Mouse (Mus musculus) cerebellum, adult (tissue): Measurements from ENCODE around the gene Maml2.

Experiments used
- ATAC-seq: cut with Nextera tagmentation; 2 replicates; pipeline ENCODE4 v1.9.2; 2017; ENCODE audit warnings: mild to moderate bottlenecking, moderate library complexity, mixed read lengths; ENCODE audit not compliant: insufficient number of reproducible peaks, low FRiP score, low TSS enrichment

Gene Maml2

DNA sequence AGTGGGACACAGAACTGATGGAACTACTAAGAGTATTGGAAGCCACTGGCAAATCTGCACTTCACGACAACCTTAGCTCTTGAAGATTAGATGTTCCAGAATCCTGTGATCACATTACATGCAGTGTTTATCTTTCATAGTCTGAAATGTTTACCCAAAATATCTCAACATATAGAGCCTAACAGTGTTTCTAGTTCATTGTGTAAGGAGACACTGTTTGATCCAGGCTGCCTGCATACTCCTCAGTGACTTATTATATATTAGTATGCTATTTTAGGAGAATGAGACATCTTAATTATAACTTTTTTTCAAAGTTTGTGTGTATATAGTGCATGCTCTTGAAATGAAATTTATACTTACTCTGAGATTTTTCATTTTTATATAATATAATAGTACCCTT is 188.2 kb downstream of the Maml2 start:
- no peak for ATAC-seq

DNA sequence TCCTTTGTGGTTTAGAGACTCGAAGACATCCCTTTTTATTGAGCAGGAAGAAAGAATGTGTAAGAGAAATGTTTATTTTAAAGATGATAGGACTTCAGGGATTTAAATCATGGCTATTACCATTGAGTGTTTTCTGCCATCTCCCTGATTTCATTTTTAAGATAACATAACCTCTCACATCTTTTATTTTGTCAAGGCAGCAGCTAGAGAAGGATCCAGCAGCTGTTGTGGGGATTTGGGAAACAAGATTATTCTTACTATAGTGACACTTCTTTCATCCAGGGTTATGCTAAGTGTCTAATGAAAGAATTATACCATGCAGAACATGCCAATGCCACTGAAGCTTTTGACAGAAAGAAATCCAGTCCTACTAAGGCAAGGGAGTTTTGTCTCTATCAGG is 193.3 kb downstream of the Maml2 start:
- no peak for ATAC-seq

DNA sequence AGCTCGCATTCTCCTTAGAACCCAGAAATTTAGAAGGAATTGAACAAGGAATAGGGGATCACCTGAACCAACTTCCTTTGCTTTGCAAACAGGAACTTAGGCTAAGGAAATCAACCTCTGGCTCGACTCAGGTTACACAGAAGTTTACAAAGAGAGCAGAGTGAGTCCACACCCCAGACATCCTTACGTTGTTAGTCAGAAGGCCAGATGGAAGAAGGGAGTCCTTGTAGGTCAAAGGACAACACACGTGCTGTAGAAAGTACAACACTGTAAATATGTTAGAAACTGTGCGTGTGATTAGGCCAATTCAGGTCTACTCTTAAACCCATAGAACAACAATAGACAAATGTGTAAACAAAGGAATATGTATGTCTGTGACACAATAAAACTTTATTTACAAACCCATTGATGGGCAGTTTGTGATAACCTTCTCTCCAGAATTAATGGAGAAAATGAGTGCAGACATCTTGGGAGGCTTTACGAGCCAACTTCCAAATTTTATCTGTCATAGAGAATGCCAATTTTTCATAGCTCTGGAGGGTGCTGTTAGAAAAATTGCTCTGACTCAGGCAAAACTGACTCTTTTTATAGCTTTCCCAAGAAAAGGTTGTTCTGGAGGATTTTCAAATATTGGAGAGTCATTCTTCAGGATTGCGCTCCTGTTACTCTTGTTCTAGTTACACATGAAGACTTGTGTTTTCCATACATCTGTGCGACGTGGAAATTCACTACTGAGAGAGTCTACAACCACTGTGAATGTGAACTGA is 194.3 kb downstream of the Maml2 start:
- ATAC-seq = no peak

DNA sequence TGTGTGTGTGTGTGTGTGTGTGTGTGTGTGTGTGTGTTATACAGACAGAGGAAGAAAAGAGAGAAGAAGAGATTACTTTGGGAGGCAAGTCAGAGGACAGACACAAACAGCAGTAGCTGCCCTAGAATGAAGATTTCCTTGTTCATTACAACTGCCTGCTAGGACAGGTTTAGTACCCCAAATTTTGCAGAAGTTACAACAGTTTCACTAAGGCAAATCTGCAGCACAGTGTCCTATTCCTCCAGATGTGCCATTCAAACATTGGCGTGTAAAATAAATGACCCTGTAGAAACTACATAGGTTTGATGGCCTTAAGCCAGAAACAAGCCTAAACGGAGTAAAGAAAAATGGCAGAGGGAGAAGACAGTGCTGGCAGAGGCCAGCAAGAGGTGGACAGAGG is 195.1 kb downstream of the Maml2 start:
- ATAC-seq = no peak

DNA sequence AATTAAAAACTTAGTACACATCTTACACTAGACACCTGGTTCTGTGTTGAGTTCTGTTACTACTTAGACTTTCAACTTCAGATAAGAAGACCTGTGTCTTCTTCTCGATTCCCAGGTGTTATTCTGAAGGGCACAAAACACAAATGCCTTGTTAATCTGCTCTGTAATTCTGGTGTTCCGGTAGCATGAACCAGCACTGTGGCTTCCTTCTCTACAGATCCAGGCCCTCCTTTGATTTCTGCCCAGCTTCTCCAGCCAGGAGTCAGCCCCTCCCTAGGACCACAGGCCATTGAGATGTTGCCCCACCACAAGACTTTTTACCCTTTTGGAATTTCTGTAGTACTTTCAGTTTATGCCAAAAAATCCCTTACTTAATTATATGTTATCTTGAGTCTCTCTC is 196.0 kb downstream of the Maml2 start:
- no peak for ATAC-seq

DNA sequence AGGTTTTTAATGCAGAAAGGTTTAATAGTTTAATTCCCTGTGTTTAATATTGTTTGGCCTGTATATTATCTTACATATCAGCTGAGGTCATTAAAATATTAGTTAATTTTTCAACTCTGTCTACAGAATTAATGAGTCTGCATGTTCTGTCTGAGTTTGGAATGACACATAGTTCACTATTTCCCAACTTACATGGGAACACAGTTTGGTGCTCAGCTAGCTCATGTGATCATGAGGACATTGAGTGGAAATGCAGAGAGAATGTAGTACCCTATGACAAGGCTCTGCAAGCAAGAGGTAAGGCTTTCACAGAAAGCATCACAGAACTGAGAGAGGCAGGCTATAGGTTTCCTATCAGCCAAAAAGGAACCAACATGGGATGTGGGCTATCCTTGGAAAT is 197.8 kb downstream of the Maml2 start:
- no peak for ATAC-seq

DNA sequence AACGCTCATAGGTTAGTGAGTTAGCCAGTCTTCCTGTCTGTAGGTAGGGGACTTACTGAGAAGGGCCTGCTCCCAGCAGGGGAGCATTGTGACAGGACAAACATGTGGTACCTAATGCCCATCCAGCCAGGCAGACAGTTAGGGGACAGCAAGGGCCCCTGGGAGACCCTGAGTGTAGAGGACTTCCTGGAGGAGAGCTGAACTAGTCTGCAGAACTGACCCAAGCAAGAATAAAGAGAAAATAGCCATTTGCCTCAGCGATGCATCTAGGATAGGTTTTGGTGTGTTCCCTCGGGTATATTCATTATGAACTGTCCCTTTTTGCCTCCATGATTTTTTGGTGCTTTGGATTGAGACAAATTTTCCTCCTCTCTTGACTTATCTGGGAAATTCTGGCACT is 199.3 kb downstream of the Maml2 start:
- ATAC-seq = no peak

DNA sequence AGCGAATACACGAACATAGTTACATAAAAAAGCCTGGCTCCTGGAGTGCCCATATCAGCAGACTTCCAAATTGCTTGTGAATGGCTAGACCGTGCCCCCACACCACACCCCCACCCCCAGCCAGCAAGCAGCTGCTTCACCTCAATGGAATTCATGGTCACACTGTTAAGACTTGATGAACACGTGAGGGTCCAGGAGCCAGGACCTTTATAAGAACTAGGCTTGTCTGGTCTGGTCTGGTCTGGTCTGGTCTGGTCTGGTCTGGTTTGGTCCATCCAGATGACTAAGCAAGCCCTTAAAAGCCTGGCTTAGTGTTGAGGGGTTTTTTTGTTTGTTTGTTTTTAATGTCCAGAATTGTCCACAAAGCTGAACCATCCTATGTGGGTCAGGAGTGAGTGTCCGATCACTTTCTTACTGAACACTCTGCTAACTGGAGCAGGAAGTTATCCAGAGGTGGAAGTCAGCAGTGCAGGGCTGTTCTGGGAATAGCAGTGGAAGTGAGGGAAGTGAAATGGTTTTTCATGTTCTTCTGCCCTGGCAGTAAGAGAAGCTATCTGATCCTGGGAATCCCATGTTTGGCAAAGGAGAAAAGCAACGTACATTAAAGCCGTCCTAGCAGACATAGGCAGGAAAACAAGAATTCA is 200.1 kb downstream of the Maml2 start:
- ATAC-seq = no peak

DNA sequence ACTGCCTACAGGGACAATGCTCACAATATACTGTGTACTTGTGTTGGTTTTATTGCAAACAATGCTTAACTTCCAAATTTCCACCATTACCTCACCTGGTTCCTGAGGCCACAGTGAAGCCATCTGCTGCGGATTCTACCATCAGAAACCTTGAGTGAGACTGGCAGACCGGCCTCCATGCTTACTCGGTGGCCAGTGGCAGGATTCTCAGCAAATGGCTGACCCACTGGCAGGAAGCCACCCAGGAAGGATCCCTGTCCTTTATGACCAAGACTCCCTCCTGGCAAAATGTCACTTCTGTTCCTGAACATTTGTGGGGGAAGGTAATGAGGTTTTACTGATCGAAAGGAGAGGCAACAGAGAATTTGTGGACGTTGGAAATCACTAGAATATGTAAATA is 202.3 kb downstream of the Maml2 start:
- ATAC-seq = peak; percentile 80

DNA sequence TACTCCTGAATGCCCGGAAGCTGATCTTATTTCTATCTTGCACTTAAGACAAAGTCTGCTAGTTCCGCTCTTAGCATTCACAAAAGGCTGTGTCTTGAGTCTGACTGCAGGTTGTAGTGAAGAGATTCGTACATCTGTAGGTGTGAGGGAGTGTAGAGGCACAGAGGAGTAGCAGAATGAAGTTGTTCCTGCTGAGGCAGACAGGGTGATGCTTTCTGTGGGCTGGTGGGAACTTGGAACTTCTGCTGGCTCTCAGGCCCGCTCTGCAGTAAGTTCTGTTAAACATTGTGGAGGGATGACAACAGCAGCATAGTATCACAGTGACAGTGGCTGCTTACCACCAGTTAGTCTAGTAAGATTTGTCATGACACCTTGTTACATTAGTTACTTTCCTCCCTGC is 207.3 kb downstream of the Maml2 start:
- ATAC-seq = no peak

DNA sequence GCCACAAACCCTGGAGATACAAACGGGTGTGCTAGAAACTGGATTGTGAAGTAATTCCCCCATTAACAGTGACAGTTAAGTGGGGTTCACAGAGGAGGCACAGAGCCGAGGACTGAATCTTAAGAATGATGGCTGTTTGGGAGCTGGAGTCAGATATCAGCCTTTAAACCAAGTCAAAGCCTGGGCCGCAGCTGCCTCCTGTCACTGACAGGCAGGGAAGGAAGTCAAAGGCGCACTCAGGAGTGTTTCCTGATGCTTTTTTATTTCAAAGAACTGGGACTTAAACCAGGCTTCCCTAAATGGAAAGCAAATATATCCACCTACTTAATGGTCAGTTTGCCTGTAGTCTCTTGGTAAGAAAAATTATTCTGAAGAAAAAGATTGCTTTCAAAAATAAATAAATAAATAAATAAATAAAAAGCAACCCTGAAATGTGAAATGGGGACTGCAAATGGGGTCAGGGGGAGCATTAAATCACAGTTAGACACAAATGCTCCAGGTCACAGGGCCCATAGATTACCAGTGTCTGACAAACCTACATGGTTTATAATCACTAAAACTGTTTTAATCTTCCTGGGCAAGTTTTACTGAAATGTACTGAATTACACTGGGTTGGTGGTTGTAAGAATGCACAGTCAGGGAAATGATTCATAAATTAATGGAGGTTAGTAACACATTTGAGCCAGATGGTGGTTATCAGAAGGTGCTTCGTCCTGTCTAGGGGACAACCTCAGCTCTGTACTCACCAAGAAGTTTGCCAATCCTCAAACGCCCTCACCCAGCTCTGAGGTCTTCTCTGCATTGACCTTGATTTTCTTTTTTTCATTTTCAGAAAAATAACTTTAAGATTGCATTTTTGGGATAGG is 209.4 kb downstream of the Maml2 start:
- ATAC-seq = no peak

DNA sequence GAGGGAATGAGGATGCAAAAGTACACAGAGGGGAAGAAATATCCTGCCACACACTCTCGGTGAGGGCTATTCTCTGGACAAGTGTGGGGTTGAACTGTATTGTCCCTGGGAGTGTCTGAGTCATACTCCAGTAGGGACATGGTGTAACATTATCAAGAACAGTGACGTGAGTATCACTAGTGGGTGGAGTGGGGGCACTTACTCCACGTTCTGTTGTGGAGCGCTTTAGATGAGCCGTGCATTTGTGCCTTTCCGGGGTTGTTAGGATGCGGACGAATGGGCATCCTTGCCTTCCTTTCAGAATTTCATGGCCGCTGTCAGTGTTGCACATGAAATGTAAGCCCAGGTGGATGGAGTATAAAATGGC is 210.0 kb downstream of the Maml2 start:
- no peak for ATAC-seq

DNA sequence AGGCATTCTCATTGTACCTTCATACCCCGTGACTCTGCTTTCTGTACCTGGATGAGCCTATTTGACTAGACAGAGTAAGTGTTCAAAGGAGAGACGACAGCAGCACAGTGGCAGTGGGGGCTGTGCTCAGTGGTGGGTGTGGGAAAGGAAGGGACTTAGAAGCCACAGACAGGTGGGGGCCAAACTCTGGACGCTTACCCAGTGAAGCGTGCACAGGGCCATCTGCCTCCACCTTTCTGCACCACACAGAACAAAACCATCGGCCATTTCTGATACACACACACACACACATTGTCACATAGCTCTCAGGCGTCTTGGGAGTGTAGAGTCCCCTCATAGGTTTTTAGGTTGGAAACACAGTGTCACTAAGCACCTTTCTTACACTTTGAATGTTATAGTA is 212.0 kb downstream of the Maml2 start:
- ATAC-seq = peak; percentile 79

DNA sequence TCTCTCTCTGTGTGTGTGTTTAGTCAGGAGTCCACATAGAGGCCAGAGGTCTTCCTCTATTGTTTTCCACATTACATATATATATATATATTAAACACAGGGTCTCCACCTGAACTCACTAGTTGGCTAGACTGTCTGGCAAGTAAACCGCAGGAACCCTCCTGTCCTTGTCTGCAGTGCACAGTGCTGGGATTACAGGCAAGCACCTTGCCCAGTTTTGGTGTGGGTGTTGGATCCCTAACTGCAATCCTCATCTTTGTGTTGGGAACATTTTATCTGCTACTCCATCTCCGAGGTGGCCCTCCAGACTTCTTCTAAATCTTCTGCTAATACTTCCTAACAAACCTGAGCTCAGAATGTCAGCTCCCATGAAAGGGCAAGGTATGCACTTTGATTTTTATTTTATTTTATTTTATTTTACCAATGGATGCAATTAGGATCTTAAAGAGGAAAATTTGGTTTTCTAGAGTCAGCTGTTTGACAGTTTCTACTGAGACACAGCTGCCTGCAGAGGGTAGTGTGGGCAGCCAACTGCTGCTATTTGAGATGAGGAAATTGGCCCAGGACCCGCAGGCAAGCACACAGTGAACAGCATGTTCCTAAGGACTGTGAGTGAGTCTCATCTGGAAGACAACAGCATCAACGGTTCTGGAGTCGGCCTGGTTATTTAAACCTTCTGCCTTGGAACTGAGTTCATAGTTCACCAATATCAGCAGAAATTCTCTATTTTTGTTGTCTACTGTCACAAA is 213.0 kb downstream of the Maml2 start:
- ATAC-seq = no peak

DNA sequence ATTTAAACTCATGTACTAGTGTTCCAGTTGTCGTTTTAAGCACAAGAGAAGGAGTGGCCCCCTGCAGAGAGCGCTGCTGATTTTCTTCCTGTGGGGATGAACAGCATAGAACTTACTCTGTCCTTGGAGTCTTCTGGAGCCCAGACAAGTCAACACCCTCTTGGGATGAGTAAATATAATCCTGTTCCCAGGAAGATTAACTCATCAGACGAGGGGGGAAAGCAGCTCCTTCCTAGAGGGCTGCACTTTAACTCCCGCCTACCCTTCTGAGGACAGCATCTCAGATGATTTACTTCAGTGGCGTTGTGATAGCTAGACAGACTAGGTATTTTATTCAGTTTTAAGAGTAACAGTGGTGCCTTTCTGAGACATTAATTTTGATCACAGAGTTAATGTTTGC is 215.4 kb downstream of the Maml2 start:
- no peak for ATAC-seq

DNA sequence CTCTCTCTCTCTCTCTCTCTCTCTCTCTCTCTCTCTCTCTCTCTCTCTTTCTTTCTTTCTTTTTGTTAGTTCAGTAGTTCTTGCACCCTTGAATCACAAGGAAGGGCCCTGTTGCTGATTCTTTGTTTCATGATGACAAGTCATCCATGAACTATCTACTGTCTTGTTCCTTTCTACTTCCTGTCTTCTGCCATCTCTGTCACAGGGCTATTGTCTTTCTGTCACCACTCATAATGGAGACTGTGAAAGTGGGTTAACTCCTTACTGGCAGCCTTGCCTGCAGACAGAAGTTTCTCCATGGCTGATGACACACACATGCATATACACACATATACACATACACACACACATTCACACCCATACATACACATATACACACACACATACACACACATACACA is 216.7 kb downstream of the Maml2 start:
- ATAC-seq = no peak

DNA sequence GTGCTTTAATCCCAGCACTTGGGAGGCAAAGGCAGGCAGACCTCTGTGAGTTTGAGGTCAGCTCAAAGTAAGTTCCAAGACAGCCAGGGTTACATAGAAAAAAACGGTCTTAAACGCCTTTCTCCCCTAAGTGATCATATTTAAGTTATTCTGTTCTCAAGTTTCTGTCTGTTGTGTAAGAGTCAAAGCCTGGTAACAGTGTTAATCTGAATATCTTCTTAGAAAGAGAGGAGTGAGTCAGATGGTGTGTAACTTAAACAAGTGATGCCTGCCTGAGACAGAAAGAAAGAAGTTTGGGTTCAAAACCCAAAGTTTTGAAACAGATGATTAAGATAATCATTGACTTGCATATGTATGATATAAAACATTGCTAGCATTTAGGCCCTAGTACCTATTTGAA is 218.2 kb downstream of the Maml2 start:
- no peak for ATAC-seq

DNA sequence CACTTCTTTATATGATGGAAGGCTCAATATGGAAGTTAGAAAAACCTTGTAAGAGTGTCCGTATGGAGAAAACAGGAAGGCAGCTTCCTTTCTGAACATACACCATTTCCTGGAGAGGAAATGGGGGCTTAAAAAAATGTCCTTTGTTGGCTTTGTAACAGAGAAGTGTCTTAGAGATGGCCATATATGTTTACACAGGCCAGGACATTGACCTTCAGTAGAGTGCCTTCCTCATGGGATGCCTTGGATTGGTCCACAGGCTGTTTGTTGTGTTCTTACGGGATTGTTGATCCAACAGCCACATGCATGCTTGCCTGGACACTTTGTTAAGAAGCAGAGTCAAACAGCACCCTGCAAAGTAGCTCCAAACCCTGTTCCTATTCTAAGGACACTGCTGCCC is 220.3 kb downstream of the Maml2 start:
- no peak for ATAC-seq

DNA sequence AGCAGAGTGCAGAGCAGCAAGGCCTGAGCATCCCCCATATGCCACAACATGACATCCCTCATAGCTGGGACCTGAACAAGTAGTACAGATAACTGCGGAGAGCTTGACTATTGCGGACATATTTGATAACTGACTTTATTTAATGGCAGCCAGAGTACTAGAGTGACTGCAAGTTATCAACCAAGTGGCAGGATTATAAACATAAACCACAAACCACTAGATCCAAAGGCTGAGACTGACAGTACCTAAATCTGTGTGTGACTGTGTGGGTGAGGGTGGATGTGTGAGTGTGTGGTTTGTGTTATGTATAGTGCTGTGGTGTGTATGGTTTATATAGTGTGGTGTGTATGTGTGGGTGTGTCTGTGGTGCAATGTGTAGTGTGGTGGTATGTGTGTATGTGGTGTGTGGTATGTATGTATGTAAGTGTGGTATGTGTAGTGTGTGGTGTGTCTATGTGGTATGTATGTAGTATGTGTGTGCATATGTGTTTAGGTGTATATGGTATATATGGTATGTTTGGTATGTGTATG is 220.7 kb downstream of the Maml2 start:
- ATAC-seq = no peak

DNA sequence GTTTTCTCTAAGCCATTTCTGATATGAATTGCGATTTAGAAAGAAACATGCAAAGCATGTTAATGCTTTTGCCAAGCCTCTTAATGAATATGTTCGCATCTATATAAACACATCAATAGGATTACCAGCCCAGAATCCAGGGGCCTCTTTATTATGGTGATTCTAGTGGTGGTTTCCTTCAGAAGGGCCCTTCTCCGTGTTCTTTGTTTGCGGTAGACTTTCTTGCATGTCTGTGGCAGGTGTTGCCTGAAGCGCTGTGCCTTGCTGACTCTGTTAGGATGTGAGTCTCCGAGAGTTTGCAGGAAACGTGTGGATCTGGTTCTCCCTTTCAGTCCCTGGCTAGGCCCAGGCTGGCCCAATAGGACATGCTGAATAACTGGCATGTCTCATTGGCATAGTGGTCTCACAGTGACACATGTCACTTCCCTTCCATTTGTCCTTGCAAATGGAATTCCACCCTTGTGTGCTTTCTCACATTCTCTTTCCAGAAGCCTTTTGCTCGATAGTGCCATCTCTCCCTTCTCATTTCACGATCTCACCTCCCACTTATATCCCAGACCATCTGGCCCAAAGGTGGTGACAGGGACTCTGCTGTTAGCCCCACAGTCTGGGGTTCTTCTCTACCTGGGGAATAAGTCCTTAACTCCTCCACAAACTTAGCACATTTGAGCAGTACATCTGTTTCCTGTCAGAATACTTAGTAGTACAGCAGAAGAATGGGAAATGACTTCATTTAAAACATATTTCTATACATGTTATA is 224.5 kb downstream of the Maml2 start:
- ATAC-seq = no peak
